Mouse (Mus musculus): Measurements from ENCODE around the gene Rbfox1.

Rbfox1 gene

GRCm38 (mm10) chr16:6095604-6096372 is 210.6 kb downstream of the Rbfox1 start:
- no peak for DNase-seq (ENCODE audit: low spot score)

- no peak for DNase-seq (ENCODE audit: low spot score)
Observed at GRCm38 (mm10) chr16:6097244-6098040, 212.3 kb downstream of the Rbfox1 start.

- no peak for DNase-seq (ENCODE audit: low spot score)
Observed at GRCm38 (mm10) chr16:6098116-6098515, 213.0 kb downstream of the Rbfox1 start.

GRCm38 (mm10) chr16:6099598-6099997 is 214.4 kb downstream of the Rbfox1 start:
- DNase-seq (ENCODE audit: low spot score), result no peak

GRCm38 (mm10) chr16:6100421-6100877 is 215.3 kb downstream of the Rbfox1 start:
- DNase-seq (ENCODE audit: low spot score), result no peak

- DNase-seq (ENCODE audit: low spot score), result no peak
Observed at GRCm38 (mm10) chr16:6103713-6104112, 218.6 kb downstream of the Rbfox1 start.

GRCm38 (mm10) chr16:6110121-6110520 is 225.0 kb downstream of the Rbfox1 start:
- DNase-seq (ENCODE audit: low spot score), result no peak

GRCm38 (mm10) chr16:6113836-6114475 is 228.8 kb downstream of the Rbfox1 start:
- DNase-seq (ENCODE audit: low spot score), result no peak

- DNase-seq (ENCODE audit: low spot score), result no peak
Observed at GRCm38 (mm10) chr16:6119472-6119871, 234.3 kb downstream of the Rbfox1 start.

- DNase-seq (ENCODE audit: low spot score), result no peak
Observed at GRCm38 (mm10) chr16:6121232-6121631, 236.1 kb downstream of the Rbfox1 start.

- no peak for DNase-seq (ENCODE audit: low spot score)
Observed at GRCm38 (mm10) chr16:6122859-6123258, 237.7 kb downstream of the Rbfox1 start.

GRCm38 (mm10) chr16:6128314-6128713 is 243.2 kb downstream of the Rbfox1 start:
- DNase-seq (ENCODE audit: low spot score), result no peak

- DNase-seq (ENCODE audit: low spot score), result no peak
Observed at GRCm38 (mm10) chr16:6135016-6135415, 249.9 kb downstream of the Rbfox1 start.

- DNase-seq (ENCODE audit: low spot score), result no peak
Observed at GRCm38 (mm10) chr16:6139432-6139831, 254.3 kb downstream of the Rbfox1 start.

GRCm38 (mm10) chr16:6147957-6148356 is 262.8 kb downstream of the Rbfox1 start:
- DNase-seq (ENCODE audit: low spot score), result no peak

GRCm38 (mm10) chr16:6149345-6149744 is 264.2 kb downstream of the Rbfox1 start:
- no peak for DNase-seq (ENCODE audit: low spot score)

- no peak for DNase-seq (ENCODE audit: low spot score)
Observed at GRCm38 (mm10) chr16:6155556-6155955, 270.4 kb downstream of the Rbfox1 start.

GRCm38 (mm10) chr16:6164476-6164875 is 279.3 kb downstream of the Rbfox1 start:
- no peak for DNase-seq (ENCODE audit: low spot score)

- DNase-seq (ENCODE audit: low spot score), result no peak
Observed at GRCm38 (mm10) chr16:6169346-6169745, 284.2 kb downstream of the Rbfox1 start.

- DNase-seq (ENCODE audit: low spot score), result no peak
Observed at GRCm38 (mm10) chr16:6180819-6181218, 295.7 kb downstream of the Rbfox1 start.

GRCm38 (mm10) chr16:6182329-6182728 is 297.2 kb downstream of the Rbfox1 start:
- no peak for DNase-seq (ENCODE audit: low spot score)

- no peak for DNase-seq (ENCODE audit: low spot score)
Observed at GRCm38 (mm10) chr16:6192358-6192757, 307.2 kb downstream of the Rbfox1 start.

GRCm38 (mm10) chr16:6206431-6206830 is 321.3 kb downstream of the Rbfox1 start:
- DNase-seq (ENCODE audit: low spot score), result no peak

Measured in ovary, postnatal 36 days (tissue).